Mouse (Mus musculus) megakaryocyte, embryonic 14.5 days (primary cell): ENCODE measurements around the gene Myt1.

ENCODE experiments used
- FLI1 ChIP-seq: IDR thresholded peaks from 2 replicates; pipeline ENCODE4 v1.6.1; 2012; ENCODE audit warnings: low read length, inconsistent platforms, mixed read lengths
- GATA1 ChIP-seq: IDR thresholded peaks from 3 replicates; pipeline ENCODE4 v1.6.1; 2012; ENCODE audit warnings: mixed read lengths, low read length, inconsistent platforms, borderline replicate concordance

DNA sequence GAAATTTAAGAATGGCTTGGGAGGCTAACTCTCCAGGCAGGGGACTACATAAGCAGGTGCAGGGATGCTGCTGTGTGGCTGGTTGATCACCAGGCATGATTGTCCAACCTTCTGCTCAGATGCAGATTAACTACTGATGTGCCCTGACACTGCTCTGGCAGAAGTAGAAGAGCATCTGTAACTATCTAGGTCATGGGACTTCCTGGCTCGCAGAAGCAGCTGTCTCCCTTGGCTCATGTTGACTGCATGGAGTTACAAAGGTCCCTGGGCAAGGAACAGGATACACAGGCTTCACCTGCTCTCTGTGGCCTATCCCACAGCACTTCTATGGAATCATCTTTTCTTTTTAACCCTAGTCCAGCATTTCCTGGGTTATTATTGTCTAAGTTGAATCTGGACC is 12.7 kb downstream of the Myt1 start:
- no peak for TF ChIP-seq GATA1
- TF ChIP-seq FLI1: no peak
